Mouse (Mus musculus): ENCODE data around the gene Agbl2. TPM values are rescaled to one million over a fixed set of nuclear protein-coding genes. Genes with fewer than 3 reads are reported as not detected.

Agbl2 gene
- polyA plus RNA-seq, 1 experiment = not detected

DNA sequence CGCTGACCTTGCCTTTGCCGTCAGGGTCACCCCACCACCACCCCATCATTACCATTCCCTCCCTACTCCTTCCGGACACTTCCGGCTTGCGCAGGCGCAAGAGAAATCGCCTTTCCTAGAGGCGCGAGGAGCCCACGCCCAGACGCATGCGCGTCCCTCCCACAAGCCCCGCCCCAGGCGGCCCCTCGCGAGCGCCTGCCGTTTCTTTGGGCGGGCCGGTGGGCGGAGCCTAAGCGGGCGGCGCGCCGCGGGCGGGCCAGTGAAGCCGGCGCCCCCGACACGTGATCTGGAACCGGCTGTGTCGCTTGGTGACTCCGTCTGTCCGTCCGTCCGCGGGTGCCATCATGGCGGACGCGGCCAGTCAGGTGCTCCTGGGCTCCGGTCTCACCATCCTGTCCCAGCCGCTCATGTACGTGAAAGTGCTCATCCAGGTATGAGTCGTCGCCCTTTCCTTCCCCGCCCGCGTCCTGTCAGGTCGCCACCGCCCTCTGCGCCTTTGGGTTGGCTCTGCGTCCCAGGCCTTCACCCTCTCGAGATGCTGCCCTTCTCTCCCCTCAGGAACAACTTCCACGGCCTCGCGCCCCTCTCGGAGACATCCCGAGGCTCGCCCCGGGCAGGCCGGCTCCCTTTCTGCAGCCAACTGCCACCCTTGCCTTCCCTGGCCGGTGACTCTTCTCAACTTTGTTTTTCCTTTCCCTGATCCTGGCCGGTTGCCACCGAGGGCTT, 64.6 kb downstream of the Agbl2 start, which contains the start of gene Mtch2:
TSS of gene Mtch2 (plus strand) at position 201 of the 726 bp plus-strand sequence.
- Histone ChIP-seq H3K9me3 (ENCODE audit: control insufficient read depth, low read length) (no peaks in the 10 kb centered on the region), H3K4me1 (ENCODE audit: control insufficient read depth) (peaks cover 46% of the 10 kb centered on the region), H3K27me3 (ENCODE audit: control insufficient read depth) (no peaks in the 10 kb centered on the region), H3K36me3 (ENCODE audit: control insufficient read depth) (peaks cover 29% of the 10 kb centered on the region), H3K4me3 (replicated peaks) (peak within 1 kb of the TSS; percentile 89)
- TF ChIP-seq TAL1 (IDR thresholded peaks at IDR 0.05; ENCODE audit: low read length) (no peak), GATA1 (IDR thresholded peaks at IDR 0.05; ENCODE audit: low read length) (no peak)

DNA sequence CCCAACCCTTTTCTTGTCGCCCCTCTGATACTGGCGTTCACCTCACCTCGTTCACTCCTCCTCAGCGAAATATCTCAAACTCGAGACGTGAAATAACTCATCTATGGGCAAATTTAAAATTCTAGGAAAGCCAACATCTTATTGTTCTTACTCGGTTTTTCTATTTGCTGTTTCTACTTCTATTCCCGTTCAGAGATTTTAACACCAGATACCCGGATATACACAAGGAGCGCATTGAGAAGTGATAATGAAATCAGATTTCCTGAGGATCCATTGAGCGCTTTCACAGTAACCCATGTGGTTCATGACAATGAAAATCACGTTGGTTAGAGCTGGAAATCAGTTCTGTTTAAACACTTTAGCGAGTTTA, 65.1 kb downstream of the Agbl2 start:
- TF ChIP-seq GATA1 (IDR thresholded peaks at IDR 0.05; ENCODE audit: low read length) = no peak
- Histone ChIP-seq H3K27me3 (ENCODE audit: control insufficient read depth) (no peaks in the 10 kb centered on the region), H3K4me3 (replicated peaks) (peak overlapping the region; percentile 89), H3K36me3 (ENCODE audit: control insufficient read depth) (peaks cover 35% of the 10 kb centered on the region), H3K4me1 (ENCODE audit: control insufficient read depth) (peaks cover 46% of the 10 kb centered on the region), H3K9me3 (ENCODE audit: control insufficient read depth, low read length) (no peaks in the 10 kb centered on the region)

DNA sequence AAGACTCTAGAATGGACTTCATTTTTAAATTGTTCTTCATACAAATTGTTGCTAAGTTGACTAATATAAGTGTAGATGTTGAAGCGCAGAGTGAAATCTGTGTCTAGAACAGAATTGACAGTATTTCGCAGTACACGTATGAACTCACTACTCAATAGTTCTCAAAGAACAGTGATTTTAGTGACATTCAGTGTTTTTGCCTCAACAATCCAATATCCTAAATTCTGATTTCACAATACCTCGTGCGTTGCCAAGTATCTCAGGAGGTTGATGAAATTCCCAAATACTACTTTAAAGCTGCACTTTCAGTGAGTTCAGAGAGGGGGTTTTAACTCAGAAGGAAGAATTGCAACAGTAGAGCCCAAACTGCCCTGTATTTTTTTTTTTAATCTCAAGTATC, 65.8 kb downstream of the Agbl2 start:
- no peaks in the 10 kb centered on the region for H3K27me3 ChIP-seq (ENCODE audit: control insufficient read depth)
- H3K9me3 ChIP-seq (ENCODE audit: control insufficient read depth, low read length) = no peaks in the 10 kb centered on the region
- H3K4me3 ChIP-seq (replicated peaks) = peak overlapping the region; percentile 89
- H3K4me1 ChIP-seq (ENCODE audit: control insufficient read depth) = peaks cover 46% of the 10 kb centered on the region
- peaks cover 41% of the 10 kb centered on the region for H3K36me3 ChIP-seq (ENCODE audit: control insufficient read depth)
- TF ChIP-seq TAL1 (IDR thresholded peaks at IDR 0.05; ENCODE audit: low read length) (no peak), GATA1 (IDR thresholded peaks at IDR 0.05; ENCODE audit: low read length) (no peak)

DNA sequence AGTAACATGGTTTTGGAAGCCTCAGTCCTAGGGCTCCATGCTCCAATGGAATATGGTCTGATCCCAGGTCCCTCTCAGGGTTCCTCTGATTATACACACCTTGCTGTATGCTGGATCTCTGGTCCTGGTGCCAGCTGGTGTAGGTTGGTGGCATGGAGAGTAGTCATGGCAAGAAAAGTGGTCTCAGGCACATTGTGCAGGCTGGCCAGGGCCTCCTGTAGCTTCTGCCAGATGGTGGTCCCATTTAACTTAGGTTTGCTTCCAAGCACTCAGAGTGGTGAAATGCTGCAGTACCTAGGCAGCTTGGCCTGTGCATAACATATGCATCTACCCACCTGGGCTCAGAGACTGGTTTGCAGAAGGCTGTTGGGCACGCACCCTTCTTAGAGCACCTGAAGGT, 67.9 kb downstream of the Agbl2 start:
- Histone ChIP-seq H3K36me3 (ENCODE audit: control insufficient read depth) (peaks cover 60% of the 10 kb centered on the region), H3K9me3 (ENCODE audit: control insufficient read depth, low read length) (no peaks in the 10 kb centered on the region), H3K4me3 (replicated peaks) (no peak overlapping the region), H3K4me1 (ENCODE audit: control insufficient read depth) (peaks cover 43% of the 10 kb centered on the region), H3K27me3 (ENCODE audit: control insufficient read depth) (no peaks in the 10 kb centered on the region)
- no peak for TF ChIP-seq TAL1 (IDR thresholded peaks at IDR 0.05; ENCODE audit: low read length)
- TF ChIP-seq GATA1 (IDR thresholded peaks at IDR 0.05; ENCODE audit: low read length) = no peak

DNA sequence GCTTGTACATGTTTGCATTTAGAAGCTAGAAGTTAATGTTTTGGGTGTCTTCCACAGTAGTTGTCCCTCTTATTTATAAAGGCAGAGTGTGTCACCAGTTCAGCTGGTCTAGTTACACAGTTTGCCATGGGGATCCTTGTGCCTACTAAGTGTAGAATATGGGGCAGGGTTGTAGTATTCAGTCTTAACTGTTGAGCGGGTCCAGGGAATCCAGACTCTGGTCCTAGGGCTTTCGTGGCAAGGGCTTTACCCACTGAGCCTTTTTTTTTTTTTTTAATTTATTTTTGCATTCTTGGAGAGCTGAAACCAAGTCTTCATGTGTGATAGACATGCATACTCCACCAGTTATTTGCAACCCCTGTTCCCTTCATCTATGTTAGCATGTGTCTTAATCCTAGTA, 79.0 kb downstream of the Agbl2 start:
- Histone ChIP-seq H3K27me3 (ENCODE audit: control insufficient read depth) (no peaks in the 10 kb centered on the region), H3K36me3 (ENCODE audit: control insufficient read depth) (peaks cover 89% of the 10 kb centered on the region), H3K9me3 (ENCODE audit: control insufficient read depth, low read length) (no peaks in the 10 kb centered on the region), H3K4me1 (ENCODE audit: control insufficient read depth) (peaks cover under 1% of the 10 kb centered on the region; the same call in 1 of the 2 replicates), H3K4me3 (replicated peaks) (no peak overlapping the region)
- TF ChIP-seq TAL1 (IDR thresholded peaks at IDR 0.05; ENCODE audit: low read length) = no peak
- TF ChIP-seq GATA1 (IDR thresholded peaks at IDR 0.05; ENCODE audit: low read length) = no peak

DNA sequence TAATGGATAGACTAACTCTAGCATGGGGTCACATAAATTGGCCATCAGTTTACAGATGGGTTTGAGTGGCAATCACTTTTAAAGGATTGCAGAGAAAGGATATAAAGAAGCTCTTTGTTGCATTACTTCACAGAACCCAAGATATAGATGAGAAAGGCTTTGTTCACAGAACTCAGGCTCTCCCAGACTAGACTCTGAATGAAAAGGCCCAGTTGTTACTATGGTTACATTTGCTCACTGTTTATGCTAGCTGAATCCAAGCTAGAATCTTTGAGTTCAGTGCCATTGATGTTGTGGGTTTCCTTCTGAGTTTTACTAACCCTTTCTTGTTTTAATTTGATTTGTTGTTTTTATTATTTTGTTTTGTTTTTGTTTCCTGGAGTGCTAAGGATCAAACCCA, 81.7 kb downstream of the Agbl2 start:
- Histone ChIP-seq H3K36me3 (ENCODE audit: control insufficient read depth) (peaks cover 90% of the 10 kb centered on the region), H3K27me3 (ENCODE audit: control insufficient read depth) (no peaks in the 10 kb centered on the region), H3K9me3 (ENCODE audit: control insufficient read depth, low read length) (no peaks in the 10 kb centered on the region), H3K4me3 (replicated peaks) (no peak overlapping the region), H3K4me1 (ENCODE audit: control insufficient read depth) (peaks cover 23% of the 10 kb centered on the region)
- no peak for TF ChIP-seq TAL1 (IDR thresholded peaks at IDR 0.05; ENCODE audit: low read length)
- no peak for TF ChIP-seq GATA1 (IDR thresholded peaks at IDR 0.05; ENCODE audit: low read length)

DNA sequence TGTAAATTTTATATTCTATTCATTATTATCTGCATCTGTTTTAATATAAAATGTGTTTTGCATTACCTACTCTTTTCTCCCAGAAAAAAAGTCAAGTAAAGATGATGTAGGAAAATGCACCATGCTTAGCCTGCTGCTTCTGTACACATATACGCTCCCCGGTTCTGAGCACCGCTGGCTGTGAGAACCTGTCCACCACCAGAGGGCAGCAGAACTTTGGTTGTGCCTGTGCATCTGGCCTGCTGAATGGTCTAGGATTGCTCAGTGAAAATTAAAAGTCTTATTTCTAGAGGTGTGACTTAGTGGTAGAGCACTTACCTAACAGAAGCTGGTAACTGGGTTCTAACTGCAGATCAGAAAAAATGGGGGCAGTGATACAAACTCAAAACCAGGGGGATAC, 84.0 kb downstream of the Agbl2 start:
- Histone ChIP-seq H3K4me1 (ENCODE audit: control insufficient read depth) (peaks cover 46% of the 10 kb centered on the region), H3K4me3 (replicated peaks) (no peak overlapping the region), H3K36me3 (ENCODE audit: control insufficient read depth) (peaks cover 66% of the 10 kb centered on the region), H3K27me3 (ENCODE audit: control insufficient read depth) (no peaks in the 10 kb centered on the region), H3K9me3 (ENCODE audit: control insufficient read depth, low read length) (no peaks in the 10 kb centered on the region)
- TF ChIP-seq GATA1 (IDR thresholded peaks at IDR 0.05; ENCODE audit: low read length) (no peak), TAL1 (IDR thresholded peaks at IDR 0.05; ENCODE audit: low read length) (no peak)

DNA sequence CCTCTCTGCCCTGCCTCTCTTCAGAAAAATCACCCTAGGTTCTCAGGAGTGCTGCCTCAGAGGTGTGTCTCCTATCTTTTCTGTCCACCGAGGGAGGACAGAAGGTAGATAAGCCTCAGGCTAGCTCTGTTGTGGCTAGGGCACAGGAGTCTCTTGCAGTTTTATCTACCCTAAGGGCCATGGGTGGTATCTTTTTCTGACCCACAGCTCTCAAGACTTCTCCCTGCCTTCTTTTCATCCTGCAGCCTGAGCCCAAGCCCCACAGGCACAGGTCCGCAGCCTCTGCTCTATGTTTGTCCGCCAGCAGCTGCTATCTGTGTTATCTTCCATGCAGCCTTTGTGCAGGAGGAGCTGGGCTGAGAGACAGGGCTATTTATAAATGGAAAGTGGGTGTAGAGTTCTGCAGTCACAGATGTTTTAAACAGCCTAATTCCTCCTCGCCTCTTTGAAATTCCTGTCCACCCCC, 87.6 kb downstream of the Agbl2 start:
- Histone ChIP-seq H3K4me3 (replicated peaks) (peak overlapping the region; percentile 45), H3K4me1 (ENCODE audit: control insufficient read depth) (peaks cover 54% of the 10 kb centered on the region)

DNA sequence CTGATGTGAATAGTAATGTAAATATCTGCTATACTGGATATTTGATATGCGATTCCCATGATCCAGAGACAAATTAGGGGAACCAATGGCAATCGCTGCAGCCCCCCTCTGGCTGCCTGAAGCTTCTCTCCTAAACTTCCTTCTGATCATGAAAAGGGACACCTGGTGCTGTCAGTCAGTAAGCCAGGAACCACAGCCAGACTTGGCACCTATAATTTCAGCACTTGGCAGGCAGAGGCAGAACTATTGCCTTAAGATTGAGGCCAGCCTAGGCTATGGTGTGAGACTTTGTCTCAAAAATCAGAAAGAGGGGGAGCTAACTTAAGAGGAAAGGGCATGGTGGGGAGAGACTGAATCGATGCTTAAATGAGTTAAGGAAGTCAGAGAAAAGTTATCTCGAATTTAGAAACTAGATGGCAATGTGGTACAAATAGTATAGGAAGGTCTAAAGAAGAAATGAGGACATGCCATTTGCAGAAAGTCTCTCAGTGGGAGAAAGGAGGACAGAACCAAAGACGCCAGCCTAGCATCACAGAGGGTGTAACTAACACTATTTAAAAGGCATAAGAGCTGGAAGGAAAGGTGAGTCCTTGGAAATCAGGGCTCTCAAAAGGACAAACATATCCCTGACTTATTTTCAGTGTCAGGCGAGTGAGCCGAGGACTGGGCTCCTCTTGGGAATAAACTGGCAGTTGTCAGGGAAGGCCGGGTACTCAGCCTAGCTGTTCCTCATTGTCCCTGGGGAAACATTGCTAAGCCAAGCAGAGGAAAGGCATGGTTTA, 88.8 kb downstream of the Agbl2 start:
- TF ChIP-seq TAL1 (IDR thresholded peaks at IDR 0.05; ENCODE audit: low read length) = no peak
- TF ChIP-seq GATA1 (IDR thresholded peaks at IDR 0.05; ENCODE audit: low read length) = no peak
- peaks cover 56% of the 10 kb centered on the region for H3K4me1 ChIP-seq (ENCODE audit: control insufficient read depth)
- H3K9me3 ChIP-seq (ENCODE audit: control insufficient read depth, low read length) = no peaks in the 10 kb centered on the region
- peaks cover 24% of the 10 kb centered on the region for H3K36me3 ChIP-seq (ENCODE audit: control insufficient read depth)
- no peak overlapping the region for H3K4me3 ChIP-seq (replicated peaks)
- no peaks in the 10 kb centered on the region for H3K27me3 ChIP-seq (ENCODE audit: control insufficient read depth)

More for the DNA sequence above, 87.6 kb downstream of the Agbl2 start:
- Histone ChIP-seq H3K27me3 (ENCODE audit: control insufficient read depth) (no peaks in the 10 kb centered on the region), H3K9me3 (ENCODE audit: control insufficient read depth, low read length) (no peaks in the 10 kb centered on the region), H3K36me3 (ENCODE audit: control insufficient read depth) (peaks cover 36% of the 10 kb centered on the region)
- TF ChIP-seq GATA1 (IDR thresholded peaks at IDR 0.05; ENCODE audit: low read length) (peak; percentile 59), TAL1 (IDR thresholded peaks at IDR 0.05; ENCODE audit: low read length) (peak; percentile 34; the same call in 1 of the 3 replicates)
